Mouse (Mus musculus) layer of hippocampus, adult 18-20 months (tissue): Measurements from ENCODE around the gene Notch1. TPM values are rescaled to one million over a fixed set of nuclear protein-coding genes. Genes with fewer than 3 reads are reported as not detected.

Experiments used
- DNase-seq, 2 experiments: peaks; one replicate each; pipeline ENCODE4 v3.0.0; 2022; ENCODE audit warnings: low spot score in 2 of 2
- long read RNA-seq: library from polyadenylated mRNA; stranded (forward); transcript quantifications from one replicate; pipeline ENCODE4 v2.0.0, GENCODE M21; 2021
- total RNA-seq, 2 experiments: library from RNA; stranded (reverse); gene quantifications; 2 replicates each; pipeline ENCODE4 v1.2.3; 2021

Notch1 gene
- total RNA-seq: 10 to 100 TPM; 26.4 to 26.9 TPM
- long read RNA-seq, full-length matches to known transcripts: 1 of 7 reads
- long read RNA-seq, partial matches to known transcripts: 4 of 7 reads
- long read RNA-seq, other reads (novel, unspliced or antisense): 2 of 7 reads

GRCm38 (mm10) chr2:26516275-26516674 lies at the start of gene Notch1:
Notch1 (minus strand) TSS chr2:26516663.
- DNase-seq: no peak

GRCm38 (mm10) chr2:26566221-26566620 lies 49.8 kb upstream of the Notch1 start:
- DNase-seq: peak in 1 of 2 experiments; percentile 42

GRCm38 (mm10) chr2:26561351-26562016 lies 45.0 kb upstream of the Notch1 start:
- peak in 1 of 2 experiments; percentile 53 for DNase-seq

GRCm38 (mm10) chr2:26560506-26560905 lies 44.0 kb upstream of the Notch1 start:
- DNase-seq: no peak

- DNase-seq: no peak
Observed at GRCm38 (mm10) chr2:26556535-26556993, 40.1 kb upstream of the Notch1 start.

- DNase-seq: peak; percentile 60 to 81
Observed at GRCm38 (mm10) chr2:26555076-26555475, 38.6 kb upstream of the Notch1 start.

- DNase-seq: no peak
Observed at GRCm38 (mm10) chr2:26553904-26554303, 37.4 kb upstream of the Notch1 start.

GRCm38 (mm10) chr2:26552066-26552465 lies 35.6 kb upstream of the Notch1 start:
- DNase-seq: no peak

- no peak for DNase-seq
Observed at GRCm38 (mm10) chr2:26551446-26551845, 35.0 kb upstream of the Notch1 start.

GRCm38 (mm10) chr2:26550777-26551176 lies 34.3 kb upstream of the Notch1 start:
- no peak for DNase-seq

GRCm38 (mm10) chr2:26550205-26550604 lies 33.7 kb upstream of the Notch1 start:
- DNase-seq: no peak

- no peak for DNase-seq
Observed at GRCm38 (mm10) chr2:26549801-26550200, 33.3 kb upstream of the Notch1 start.

GRCm38 (mm10) chr2:26547481-26547880 lies 31.0 kb upstream of the Notch1 start:
- peak in 1 of 2 experiments; percentile 29 for DNase-seq

- DNase-seq: no peak
Observed at GRCm38 (mm10) chr2:26544265-26544664, 27.8 kb upstream of the Notch1 start.

GRCm38 (mm10) chr2:26543768-26544167 lies 27.3 kb upstream of the Notch1 start:
- DNase-seq: no peak

- no peak for DNase-seq
Observed at GRCm38 (mm10) chr2:26543155-26543554, 26.7 kb upstream of the Notch1 start.

- no peak for DNase-seq
Observed at GRCm38 (mm10) chr2:26541258-26541910, 24.9 kb upstream of the Notch1 start.

- no peak for DNase-seq
Observed at GRCm38 (mm10) chr2:26540721-26541120, 24.3 kb upstream of the Notch1 start.

GRCm38 (mm10) chr2:26539516-26539915 lies 23.1 kb upstream of the Notch1 start:
- no peak for DNase-seq

GRCm38 (mm10) chr2:26535517-26536045 lies 19.1 kb upstream of the Notch1 start:
- DNase-seq: peak in 1 of 2 experiments; percentile 55

- peak in 1 of 2 experiments; percentile 31 for DNase-seq
Observed at GRCm38 (mm10) chr2:26534616-26535015, 18.2 kb upstream of the Notch1 start.

- no peak for DNase-seq
Observed at GRCm38 (mm10) chr2:26534161-26534560, 17.7 kb upstream of the Notch1 start.
